Mouse (Mus musculus) NIH3T3 (cell line): Measurements from ENCODE around the gene Cryba4.

Source experiments
- DNase-seq: peaks from one replicate; pipeline ENCODE4 v3.0.0-alpha.2; 2012; ENCODE audit warnings: low read depth

Gene Cryba4

DNA sequence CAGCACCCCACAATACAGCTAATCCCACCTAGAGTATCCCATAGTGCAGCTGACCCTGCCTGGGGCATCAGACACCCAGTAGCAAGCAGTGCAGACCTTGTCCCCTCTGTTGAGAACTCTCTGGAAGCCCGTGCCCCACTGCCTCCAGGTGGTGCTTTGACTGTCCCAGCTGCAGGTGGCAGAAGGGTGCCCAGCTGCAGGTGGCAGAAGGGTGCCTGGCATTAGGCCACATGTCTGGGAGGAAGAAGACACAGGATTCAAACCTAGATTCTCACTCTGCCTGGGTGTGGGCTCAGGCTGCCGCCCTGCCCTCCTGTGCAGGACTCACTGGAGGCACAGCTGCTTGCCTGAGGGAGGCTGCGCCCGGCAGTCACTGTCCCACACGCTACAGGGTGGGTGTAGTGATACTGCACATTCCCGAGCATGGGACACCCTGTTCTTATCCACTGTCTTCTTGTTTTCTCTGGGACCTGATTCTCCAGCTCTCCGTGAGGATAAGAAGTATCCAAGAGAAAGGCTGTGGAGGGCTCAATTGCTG is 33.3 kb upstream of the Cryba4 start:
- DNase-seq = no peak

DNA sequence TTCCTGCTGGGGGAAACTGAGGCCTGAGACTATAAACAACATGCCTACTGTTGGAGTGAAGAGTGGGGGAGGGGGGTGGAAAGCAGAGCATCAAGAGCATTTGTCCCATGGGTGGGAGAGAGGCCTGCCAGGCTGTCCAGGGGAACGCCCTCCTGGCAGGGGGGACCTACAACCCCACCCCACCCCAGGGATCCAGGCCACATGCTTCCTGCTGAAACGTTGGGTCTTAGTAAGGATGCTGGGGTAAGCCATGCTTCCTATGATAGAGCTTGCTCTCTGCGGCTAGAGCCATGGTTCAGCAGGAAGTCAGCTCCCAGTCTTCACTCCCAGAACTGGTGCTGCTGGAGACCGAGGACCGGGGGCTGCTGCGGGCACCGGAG is 31.9 kb upstream of the Cryba4 start:
- DNase-seq = no peak

DNA sequence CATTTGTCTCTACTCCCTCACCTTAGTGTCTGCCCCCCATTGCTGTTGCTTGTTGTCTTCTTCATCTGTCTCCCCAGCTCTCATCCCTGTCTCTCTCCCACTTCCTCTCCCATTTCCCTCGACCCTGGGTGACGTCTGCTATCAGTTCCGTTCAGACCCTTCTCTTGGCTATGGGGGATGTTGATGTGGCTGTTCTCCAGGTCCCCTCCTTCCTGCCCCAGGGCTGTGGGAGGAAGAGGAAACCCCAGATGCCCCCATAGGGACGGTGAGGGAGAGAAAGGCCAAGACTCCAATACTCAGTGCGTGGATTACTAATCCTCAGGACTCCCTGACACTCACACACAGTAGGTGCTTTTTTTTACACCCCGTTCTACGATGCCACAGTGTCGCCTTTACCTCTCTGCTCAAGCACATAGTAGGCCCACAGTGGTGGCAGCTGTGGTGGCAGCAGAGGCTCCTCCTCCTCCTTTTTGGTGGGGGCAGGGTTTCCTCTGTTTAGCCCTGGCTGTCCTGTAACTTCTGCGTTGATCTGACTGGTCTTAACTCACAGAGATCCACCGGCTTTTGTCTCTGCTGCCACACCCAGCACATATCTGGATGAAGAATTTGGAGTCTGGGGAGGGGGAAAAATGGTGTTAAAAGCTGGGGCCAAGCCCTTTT is 31.4 kb upstream of the Cryba4 start:
- no peak for DNase-seq

DNA sequence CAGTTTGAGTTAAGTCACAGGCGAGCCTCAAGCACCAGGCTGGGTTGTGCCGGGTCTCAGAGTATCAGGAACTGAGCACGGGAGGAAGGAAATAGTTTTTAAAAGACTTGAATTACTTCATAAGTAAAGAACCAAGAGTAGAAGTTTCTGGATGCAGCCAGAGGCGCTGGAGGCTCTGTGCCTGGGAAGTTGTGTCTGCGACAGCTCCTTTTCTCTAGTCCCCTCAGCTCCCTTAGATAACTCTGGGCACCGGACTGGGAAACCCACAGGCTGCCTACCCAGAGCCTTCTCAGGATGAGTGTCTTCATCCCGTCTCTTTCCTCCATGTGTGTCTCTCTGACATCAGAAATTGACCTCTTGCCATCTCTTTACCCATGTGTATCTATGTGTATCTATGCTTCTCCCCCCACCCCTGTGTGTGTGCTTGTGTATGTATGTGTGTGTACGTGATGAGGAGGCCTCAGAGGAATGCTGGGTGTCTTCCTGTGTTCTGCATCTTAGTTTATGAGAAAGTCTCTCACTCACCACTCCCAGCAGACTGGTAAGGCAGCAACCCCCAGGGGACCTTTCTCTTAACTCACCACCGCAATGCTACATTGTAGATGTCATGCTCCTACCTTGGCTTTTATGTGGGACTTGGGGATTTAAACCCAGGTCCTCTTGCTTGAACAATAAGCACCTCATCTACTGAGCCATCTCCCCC is 30.6 kb upstream of the Cryba4 start:
- DNase-seq = peak; percentile 25

DNA sequence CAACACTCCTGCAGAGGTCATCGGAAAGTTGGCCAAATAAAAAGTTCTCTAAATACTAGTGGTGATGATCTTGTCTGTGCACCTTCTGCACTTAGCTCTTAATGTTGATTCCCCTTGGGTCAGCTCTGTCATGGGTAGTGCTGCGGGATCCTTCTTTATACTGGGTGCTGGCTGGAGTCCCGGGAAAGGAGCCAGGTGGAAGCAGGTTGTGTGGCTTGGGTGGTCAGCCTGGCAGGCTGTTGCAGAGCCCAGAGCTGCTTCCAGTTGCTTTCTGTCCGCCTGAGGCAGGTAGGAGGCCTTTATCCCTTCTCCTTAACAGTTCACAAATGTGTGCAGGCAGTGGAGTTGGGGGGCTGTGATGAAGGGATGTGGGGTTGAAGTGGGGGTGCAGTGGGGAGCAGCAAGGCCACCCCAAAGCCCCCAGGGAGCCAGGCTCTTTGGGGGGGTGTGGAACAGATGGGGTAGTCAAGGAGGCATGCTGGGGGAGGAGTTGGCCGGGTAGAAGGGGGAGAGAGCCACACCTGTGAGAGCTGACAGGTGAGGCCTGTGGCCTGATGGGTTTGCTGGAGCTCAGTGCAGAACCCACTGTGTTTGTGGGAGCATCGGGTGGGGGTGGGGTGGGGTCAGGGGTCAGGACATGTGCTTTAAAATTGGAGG is 29.9 kb upstream of the Cryba4 start:
- no peak for DNase-seq

DNA sequence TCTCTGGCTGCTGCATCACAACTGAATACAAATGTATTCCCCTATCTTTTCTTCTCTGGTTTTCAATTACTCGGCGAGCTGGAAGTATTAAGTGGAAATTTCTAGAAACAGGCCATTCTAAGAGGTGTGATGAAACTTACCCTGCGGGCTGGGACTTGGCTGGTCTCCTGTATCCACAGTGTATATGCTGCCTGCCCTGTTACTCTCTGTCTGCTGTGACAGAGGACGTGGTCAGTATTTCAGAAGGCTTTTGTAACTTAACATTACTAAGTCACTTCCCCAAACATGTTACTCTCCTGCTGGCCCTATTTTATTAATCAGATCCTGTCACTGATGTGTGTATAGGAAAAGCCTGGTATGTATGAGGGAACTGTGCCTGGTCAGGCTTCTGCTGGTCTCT is 29.4 kb upstream of the Cryba4 start:
- peak; percentile 47 for DNase-seq

DNA sequence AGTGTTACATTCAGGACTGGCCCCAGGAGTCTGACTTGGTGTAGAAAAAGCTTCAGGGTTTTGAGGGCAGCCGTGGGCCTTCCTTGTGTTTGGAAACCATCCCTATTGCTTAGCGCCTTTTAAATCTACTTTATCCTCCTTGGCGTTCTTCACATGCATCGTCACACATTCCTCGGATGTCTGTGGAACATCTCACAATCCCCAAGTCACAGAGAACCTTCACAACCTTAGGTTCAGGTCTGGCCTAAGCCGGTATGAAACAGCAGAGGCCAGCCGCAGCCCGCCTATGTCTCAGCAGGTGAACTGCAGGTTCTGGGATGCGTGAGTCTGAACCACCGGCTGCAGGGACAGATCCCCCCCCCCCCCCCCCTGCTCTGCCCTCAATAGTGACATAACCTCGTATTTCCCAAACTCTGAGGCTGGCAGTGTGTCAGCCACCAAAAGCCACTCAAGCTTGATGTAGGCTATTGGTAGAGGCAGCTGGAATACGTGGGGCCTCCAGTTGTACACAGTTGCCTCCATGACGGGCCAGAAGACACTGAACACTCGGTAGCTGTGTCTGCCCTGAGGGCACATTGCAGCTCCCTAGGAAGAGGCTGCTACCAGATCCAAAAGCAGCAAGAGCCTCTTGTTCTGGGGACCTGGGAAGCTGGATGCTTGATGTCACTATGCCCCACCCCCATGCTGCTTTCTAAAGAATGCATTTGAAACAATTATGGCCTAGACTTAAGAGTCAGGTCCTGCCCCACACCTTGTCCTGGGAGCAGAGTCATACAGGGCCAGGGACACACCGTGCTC is 28.7 kb upstream of the Cryba4 start:
- DNase-seq = peak; percentile 64

DNA sequence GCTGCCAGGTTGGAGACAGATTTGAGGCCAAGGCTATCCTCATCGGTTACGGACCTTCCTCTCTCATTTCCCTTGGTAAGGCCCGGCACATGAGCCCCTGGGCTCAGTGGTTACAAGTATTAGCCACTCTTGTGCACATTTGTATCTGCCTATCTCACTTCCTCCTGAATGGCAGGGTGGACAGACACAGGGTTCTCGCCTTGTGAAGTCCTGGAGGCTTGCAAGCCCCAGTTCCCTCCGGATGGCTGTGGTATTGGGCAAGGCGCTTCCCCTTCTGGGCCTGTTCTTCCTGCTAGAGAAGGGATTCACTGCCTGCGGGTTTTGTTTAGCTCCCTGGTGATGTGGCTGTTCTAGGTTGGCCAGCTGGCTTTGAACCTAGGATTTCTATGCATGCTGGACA is 27.8 kb upstream of the Cryba4 start:
- peak; percentile 44 for DNase-seq

DNA sequence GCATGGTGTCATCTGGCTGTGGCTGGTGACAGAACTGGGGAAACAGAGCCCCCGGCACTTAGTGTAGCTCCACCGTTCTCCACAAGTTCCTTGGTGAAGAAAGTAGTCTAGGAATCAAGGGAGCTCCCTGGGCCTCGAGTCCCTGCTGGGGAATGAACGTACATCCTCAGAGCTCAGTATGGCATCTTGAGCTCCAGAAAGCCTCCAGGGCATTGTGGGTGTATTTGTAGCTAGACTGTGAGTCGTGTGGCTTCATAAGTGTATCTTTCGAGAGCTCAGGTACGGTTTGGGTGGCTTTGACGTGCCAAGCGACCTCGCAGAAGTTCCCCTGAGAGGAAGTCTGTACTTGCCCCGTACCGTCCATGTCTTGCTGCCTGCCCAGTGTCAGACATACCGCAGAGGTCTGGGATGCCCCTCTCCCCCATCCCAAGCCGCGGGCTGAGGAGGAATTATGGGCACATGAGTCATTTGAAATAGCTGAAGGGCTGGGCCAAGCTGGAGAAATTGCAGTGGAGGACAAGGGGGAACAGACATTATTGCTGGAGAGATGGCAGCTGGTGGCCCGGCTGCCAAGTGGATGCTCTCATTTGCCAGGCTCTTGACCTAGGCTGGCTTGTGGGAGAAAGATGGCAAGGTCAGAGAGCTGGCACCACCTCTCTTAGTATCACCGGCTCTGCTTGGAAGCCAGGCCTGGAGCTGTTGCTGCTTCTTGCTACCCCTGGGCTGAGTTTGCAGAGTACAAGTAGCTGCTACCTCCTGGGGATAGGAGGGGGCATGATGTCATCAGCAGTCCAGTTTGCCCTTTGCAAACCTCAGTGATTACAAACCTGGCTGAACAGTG is 27.1 kb upstream of the Cryba4 start:
- peak; percentile 71 for DNase-seq

DNA sequence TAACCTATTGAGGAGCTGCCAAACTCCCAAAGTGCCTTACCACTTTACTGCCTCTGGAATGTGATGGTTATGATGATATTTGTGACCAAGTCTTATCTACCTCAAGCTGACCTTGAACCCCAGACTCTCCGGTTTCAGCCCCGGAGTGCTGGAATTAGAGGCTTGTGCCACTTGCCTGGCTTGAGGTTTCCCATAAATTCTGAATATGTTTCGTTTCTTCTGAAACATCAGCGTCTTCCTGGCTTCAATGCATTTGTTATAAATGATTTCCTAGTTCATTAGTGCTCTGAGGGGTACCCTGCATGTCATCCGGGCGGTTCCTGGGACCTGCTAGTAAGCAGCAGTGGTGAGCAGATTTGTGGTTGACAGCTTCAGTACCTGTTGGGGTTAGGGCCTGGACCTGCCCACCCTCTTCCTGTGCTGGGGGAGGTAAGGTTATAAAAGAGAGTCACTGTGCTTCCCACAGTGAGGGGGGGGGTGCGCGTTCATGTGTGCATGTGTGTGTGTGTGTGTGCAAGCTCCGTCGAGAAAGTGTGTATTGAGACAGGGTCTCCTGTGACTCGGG is 25.7 kb upstream of the Cryba4 start:
- no peak for DNase-seq

DNA sequence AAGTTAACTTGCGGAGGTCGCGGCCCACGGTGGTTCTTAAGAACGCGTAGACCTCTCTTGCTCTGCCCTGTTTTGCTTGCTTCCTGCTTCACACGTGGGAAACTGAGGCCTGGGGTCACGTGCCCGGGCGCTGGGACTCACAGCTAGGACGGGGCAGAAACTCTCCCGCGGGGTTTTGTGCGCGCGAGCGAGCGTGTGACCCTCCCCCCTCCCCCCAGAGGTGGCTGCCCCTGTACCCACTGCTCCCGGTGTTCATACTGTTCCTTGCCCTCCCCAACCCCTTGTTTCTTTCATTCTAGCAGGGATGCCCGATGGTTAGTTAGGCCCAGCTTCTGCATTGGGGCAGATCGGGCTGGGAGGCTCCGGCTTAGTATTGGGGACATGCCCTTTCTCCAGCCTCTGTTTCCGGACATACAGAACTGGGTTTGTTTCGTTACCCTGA is 24.6 kb upstream of the Cryba4 start:
- DNase-seq = no peak

DNA sequence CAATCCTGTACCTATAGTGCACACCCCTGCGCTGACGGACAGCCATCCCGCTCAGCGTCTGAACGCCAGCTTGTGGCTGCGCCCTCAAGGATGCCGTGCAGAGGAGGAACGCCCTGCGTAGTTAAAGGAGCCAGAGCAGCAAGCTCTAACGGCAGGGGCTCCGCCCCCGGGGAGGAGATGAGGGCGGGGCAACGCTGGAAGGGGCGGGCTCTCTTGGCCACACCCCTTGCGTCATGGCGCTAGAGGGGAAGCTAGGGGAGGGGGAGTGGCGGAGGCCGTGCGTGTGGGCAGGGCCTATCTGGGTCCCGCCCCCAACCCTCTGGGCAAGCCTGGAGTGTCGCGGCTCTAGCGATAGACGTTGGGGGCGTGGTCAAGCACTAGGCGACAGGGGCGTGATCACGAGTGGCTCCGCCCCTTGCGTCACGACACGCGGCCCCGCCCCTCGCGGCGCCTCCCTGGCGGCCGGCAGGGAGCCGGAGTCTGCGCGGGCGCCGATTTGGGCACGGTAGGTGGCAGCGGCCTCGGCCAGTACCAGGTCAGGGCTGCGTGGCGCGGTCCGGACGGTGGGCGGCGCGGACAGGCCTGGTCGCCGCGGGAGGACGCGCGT is 24.1 kb upstream of the Cryba4 start, which contains the start of gene Tpst2:
Gene Tpst2 (plus strand): TSS at position 425 of the 607 bp plus-strand sequence.
- peak; percentile 100 for DNase-seq

DNA sequence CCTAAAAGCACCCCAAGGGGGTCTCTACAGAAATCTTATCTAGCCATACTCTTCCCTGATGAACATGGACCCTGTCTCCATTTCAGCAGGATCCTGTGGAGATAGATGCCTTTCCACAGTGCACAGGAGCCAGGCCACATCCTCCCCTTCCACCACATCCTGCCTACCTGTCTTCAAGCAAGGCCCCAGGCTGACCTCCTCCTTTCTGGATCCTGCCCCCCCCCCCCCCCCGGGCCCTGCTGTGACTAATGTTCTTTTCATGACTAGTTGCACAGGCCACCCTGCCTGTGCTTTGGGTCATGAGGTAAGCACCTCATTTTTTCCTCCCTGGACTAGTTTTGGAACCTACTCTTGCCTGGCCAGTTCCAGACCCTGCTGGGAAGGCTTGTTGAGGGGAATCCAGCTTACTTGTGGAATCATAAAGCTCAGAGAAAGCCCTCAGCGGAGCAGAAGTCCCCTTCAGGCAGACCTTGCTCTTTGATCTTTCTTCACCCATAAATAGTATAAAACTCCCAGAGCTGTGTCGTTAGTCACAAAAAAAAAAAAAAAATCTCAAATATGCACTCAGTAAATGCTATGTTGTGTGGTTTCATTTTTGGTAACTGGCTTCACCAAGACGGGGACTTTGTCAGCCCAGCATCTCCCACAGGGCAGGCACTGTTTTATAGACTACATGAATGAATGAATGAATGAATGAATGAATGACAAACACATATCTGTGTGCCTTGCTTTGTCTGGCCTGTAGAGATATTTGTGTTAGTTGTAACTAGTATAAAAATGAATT is 22.9 kb upstream of the Cryba4 start:
- DNase-seq = peak; percentile 40

DNA sequence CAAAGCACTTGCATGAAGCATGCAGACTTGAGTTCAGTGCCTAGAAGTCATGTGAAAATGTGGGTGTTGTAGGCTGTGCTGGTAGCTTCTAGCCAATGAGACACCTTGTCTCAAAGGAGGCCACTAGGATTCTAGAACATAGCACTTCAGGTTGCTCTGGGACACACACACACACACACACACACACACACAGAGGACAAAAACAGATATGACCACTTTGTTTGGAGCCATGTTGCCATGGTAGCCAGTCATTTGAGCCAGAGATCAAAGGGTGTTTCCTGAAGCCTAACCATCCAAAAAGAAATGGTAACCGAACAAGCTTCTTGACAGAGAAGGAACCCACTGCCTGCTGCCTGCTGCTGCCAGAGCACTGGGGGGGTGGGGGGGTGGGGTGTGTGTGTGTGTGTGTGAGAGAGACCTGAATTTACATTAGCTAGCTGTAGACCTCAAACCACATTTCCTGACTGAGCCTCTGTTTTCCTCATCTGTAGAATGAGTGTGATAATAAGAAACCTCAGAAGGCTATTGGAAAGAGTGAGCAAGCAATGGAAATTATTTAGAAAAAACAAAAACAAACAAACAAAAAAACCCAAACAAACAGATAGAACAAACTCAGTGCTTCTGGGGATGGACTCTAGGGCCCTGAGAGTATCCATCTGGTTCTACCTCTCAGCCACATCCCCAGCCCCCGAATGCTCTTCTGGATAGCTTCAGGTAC is 21.6 kb upstream of the Cryba4 start:
- no peak for DNase-seq

DNA sequence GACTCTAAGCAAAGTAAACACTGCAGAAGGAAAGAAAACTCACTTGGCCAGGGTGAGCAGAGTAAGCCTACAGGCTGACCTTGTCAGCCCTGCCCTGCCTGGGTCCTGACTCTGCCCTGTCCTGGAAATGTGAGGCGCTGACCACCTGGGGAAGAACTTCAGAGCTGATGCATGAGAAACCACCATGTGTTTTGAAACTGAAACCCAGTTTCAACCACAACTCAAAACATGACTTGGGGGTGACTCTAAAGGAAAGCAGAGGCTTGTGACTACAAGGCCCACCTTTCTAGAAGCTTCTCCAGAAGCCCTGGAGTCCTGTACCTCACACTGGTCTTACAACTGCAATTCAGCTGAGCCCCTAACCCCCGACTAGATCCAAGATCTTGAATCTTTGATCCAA is 20.6 kb upstream of the Cryba4 start:
- DNase-seq = no peak

DNA sequence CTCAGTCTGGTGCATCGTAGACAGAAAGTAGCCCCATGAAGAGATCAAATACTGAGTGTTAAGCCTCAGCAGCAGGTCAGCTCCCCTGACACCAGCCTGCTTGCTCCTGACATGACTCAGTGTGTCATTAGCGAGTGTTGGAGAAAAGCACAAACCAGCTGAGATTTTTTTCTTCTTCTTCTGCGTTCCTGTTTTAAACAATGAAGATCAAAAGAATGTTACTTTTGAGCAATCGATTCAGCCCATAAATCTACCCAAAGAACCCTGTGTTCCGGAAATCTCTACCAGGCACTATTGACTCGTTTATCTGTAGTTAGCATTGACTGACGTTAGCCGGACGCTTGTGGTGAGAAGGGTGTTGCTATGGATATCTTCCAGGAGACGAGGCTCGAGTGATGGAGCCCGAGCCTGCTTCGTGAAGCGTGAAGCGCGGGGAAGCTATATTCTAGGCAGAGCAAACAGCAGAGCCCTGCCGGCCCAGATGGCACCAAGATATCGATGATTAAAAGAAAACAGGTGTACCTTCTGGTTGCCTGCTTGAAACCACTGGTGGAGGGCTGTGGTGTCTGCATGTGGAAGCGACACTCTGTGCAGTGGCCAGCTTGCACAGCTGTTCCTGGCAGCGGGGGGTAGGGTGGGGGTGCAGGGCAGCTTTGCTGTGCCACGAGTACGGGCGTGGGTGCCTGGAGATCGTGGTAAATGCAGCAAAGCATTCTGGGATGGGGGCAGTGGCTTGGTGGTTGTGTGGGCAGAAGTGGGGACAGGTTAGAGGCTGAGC is 18.6 kb upstream of the Cryba4 start:
- peak; percentile 11 for DNase-seq

DNA sequence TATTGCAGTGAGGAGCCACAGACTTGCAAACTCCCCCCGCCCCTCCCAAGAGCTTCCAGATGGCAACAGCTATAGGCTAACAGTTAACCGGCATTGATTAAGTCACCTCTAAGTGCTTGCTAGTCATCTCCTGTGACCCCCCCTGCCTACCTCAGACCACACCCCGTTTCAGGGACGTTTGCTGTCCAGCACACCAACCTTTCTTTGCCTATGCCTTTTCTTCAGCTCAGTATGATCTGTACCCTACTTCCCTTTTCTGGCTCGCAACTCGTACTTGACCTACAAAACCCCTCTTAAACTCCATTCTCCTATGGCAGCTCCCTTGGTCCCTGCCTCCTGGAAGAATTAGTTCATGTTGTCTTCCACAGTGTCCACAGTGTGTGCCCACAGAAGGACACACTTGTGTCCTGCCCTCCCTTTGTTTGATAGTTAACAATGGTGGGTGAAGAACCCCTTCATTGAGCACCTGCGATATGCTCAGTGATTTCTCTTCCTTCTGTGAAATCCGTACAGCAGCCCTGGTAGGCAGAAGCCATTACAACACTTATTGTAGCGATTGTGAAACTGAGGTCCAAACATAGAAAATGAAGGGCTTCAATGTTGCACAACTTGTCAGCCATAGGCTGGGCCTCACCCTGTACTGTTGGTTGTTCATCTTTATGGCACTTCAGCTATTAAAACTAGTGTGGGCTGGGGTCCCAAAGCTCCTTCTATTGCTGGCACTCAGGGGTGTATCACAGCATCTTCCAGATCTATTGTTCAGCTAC is 13.9 kb upstream of the Cryba4 start:
- DNase-seq = peak; percentile 67
